Mouse (Mus musculus): ENCODE data around the gene Actl7b.

DNA sequence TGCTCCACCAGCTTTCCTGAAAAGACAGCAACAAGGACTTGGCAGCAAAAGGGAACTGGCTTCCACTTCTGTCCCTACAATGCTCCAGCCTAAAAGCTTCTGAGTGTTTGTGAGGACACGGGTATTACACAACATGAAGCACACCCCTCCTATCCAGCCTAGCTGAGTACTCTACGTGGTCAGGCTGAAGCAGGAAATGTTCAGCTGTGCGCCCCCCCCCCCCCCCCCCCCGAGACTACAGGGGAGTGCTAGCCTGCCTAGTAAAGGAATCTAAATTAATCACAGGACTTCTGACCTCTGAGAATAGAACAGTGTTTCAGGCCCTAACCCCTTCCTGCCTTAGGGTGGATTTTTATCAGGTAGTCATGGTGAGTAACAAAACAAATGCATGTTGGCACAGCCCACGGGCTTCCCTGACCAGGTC, 26.6 kb upstream of the Actl7b start:
- no peak for TF ChIP-seq CTCF (IDR thresholded peaks at IDR 0.05; ENCODE audit: low read depth)
- TF ChIP-seq EP300 (IDR thresholded peaks at IDR 0.05; ENCODE audit: low read depth) = no peak
